Mouse (Mus musculus) induced T-regulatory cell, adult 2 months (primary cell): ENCODE results near the gene Miox.

Source experiments
- DNase-seq: peaks from one replicate; pipeline ENCODE4 v3.0.0-alpha.2; 2012; ENCODE audit warnings: low read depth

Miox gene

DNA sequence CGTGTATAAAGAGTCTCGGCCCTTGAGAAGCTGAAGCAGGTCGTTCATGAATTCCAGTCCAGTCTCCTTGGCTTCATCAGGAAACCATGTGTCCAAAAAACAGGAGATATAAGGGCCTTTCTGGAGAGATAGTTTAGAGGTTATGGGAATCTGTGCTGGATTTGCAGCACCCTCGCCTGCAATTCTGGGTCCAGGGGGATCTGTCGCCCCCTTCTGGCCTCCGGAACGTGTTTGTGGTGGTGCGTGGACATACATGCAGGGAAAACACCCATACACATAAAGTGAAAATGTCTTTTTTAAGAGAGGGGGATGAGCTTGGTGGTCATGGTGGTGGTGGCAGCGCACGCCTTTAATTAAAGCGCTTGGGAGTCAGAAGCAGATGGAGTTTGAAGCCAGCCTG, 18.1 kb upstream of the Miox start:
- peak; percentile 66 for DNase-seq

DNA sequence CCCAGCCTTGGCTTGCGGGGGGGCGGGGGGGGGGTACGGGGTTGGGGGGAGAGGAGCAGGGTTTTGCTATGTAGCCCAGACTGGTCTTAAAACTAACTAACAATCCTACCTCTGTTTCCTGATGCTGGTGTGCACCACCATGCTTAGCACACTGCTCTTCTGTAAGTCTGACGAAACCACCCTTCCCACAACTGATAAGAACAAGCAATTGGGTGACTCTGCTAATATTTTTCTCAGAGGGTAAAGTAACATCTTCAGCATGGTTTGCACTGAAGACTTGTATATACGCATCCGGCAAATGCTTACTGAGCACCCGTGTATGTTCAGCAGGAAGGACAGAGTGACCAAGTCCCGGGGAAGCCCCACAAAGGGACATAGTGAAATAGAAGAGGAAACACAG, 12.9 kb upstream of the Miox start:
- DNase-seq, result no peak

DNA sequence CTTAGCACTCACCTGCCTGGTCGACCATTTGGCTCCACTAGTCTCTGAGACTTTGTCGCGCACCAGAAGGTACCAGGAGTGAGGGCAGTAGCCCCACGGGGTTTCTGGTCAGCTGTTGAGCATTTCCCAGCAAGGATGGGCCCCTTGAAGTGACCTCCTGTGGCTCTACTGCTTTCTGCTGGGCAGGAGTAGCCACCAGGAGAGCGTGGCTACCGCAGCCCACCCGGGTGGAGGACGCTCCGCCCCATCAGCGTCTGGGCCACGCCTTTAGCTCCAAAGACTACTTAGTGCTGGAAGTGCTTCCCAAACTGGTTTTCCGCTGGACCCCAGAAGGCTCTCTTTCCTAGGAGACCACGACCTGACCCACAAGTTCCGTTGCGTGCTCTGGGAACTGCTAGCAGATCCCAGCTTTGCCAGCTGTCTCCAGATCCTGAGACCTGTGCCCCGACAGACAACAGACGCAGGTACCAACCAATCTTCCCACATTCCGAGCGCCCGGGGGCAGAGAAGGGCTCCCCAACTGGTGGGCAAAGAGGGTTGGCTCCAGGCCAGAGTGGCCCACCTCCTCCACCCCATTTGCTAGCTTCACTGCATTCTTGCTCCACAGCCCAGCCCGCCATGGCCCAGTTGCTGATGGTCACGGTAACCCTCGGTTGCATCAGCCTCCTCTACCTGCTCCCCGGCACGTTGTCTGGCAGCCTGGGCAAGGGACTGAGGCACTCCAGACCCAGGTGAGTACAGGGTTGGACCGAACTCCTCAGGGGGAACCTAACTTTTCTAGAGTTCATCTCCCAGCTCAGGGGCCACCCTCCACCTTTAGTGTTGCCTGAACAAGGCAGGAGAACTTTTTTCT, 11.3 kb upstream of the Miox start, which contains the start of gene Adm2:
Adm2 (plus strand) TSS at position 51 of the 853 bp plus-strand sequence.
- no peak for DNase-seq

DNA sequence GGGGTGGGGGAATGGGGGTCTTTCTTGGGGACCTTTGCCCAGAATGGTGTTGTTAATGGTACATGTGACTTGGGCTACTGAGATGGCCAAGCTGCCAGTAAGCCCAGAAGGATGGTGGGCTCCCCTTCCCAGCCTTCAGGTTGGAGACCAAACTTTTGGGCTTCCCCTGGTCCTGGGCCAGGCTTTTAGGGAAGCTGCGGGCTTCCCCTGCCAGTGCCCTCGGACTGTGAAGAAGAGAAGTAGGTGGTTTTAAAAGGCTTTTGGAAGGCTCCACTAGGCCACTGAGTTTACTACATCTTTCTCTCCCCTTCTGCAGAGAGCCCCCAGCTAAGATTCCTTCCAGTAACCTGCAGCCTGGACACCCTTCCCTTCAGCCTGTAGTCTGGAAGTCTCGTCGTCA, 10.5 kb upstream of the Miox start:
- DNase-seq, result no peak

DNA sequence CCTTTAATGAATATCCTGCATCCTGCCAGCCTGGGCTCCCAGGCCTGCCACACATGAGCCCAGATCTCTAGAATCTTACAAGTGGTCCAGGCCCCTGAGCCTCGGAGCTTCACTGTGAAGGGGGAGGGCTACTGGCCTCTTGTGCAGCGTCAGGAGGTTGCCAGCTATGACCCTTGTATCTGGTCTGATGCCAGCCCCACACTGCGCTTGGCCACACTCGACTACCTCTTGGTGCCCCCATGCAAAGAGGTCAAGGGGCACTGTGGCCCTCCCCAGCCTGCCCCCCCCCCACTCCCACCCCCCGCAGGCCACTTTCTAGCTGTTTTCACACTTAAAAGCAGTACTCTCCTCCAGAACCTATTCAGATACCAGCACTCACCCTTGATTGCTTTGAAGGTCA, 7.8 kb upstream of the Miox start:
- DNase-seq, result no peak

DNA sequence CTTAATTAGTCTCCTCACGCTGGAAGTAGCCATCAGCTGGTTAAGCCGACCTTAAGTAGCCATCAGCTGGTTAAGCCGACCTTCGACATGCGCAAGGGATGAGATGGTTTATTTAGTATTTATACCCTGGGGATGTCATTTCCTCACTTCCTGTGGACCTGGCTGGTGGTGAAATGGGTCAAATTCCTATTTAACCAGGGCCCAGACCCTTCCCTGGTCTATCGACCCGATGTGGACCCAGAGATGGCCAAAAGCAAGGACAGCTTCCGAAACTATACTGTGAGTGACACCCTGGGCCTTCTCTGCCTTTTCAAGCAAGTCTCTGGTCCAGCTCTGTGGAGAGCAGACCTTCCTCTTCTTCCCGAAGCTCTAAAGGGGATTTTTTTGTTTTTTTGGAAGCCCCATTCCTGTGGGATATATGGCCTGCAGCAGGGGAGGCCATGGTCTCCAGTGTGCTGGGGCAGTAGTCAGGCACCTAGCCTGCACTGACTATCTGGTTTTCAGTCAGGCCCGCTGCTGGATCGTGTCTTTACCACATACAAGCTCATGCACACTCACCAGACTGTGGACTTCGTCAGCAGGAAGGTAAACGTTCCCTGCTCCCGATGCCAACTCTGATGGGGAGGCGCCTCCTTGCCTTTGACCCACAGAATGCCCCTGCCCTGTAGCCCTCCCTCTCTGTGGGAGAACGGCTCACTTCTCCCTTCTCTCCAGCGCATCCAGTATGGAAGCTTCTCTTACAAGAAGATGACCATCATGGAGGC, 758 bp downstream of the Miox start:
- DNase-seq, result no peak

DNA sequence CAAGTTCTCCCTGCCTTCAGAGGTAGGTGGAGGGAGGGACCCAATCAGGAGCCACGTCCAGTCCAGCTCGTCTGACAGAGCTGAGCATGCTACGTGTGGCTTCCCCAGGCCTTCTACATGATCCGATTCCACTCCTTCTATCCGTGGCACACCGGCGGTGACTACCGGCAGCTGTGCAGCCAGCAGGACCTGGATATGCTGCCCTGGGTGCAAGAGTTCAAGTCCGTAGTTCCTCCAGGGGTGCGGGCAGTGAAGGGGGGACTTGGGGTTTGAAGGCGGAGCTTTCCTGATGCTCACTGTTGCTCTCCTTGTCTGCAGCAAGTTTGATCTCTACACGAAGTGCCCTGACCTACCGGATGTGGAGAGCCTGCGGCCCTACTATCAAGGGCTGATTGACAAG, 2.2 kb downstream of the Miox start:
- DNase-seq, result no peak

DNA sequence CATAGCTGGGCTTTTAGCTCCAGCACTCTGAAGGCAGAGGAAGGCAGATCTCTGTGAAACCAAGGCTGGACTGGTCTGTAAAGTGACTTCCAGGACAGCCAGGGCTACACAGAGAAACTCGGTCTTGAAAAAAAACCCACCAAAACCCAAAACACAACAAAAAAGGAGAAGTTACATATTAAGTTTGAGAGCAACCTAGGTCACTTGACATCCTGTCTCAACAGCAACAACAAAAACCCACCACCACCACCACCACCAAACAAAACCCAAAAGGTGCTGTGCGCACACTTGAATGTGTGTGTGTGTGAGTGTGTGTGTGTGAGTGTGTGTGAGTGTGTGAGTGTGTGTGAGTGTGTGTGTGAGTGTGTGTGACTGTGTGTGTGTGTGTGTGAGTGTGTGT, 5.5 kb downstream of the Miox start:
- no peak for DNase-seq

DNA sequence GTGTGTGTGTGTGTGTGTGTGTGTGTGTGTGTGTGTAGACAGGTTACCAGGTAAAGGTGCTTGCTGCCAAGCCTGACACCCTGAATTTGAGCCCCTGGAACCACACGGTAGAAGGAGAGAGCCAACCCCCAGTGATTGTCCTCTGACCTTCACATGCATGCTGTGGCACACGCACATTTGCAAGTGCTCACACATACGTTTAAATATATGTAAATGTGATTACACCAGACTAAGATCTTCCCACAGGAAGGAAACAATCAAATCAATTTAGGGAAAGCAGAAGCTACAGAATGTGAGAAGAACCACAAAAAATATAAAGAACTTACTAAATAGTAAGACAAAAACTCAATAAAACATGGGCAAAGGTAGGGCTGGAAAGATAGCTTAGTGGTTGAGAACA, 5.9 kb downstream of the Miox start:
- no peak for DNase-seq

DNA sequence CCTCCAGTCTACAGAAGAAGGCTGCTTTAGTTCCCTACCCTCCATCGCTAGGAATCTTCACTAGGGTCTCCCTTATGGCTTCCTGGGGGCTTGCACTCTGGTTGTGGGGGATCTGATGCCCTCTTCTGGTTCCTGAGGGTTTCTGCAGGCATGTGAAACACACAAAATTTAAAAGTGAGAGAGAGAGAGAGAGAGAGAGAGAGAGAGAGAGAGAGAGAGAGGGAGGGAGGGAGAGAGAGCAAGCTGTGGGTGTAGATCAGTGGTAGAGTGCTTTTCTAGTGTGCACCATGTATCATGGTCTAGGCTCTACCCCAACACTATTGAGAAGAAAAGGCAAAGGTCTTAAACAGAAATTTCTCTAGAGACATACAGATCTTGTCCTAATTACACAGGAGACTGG, 7.5 kb downstream of the Miox start:
- no peak for DNase-seq

DNA sequence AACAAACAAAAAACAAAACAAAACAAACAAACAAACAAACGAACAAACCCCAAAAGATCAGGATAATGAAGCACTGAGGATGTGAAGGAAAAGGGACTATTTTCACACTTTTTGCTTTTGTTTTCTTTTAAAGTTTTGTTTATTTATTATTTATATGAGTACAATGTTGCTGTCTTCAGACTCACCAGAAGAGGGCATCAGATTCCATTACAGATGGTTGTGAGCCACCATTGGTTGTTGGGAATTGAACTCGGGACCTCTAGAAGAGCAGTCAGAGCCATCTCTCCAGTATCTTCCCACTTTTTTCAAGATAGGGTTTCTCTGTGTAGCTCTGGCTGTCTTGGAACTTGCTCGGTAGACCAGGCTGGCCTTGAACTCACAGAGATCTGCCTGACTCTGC, 9.1 kb downstream of the Miox start:
- DNase-seq, result peak; percentile 44

DNA sequence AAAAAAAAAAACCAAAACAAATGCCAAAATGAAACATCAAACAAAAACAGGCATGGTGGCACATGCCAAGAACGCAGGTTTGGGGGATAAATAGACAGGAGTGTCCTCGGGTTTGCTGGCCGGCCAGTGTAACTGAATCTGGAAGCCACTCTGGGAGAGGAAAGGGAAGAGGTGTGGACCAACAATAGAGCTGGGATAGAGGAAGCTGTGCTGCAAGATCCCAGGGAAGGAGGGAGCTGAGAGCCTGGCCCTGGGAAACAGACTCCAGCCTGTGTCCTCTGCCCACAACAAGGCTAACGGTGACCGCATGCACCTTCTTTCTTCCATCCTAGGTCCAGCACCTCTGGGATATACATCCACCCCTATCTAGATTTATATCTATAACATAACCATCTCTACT, 16.2 kb downstream of the Miox start:
- DNase-seq, result no peak

DNA sequence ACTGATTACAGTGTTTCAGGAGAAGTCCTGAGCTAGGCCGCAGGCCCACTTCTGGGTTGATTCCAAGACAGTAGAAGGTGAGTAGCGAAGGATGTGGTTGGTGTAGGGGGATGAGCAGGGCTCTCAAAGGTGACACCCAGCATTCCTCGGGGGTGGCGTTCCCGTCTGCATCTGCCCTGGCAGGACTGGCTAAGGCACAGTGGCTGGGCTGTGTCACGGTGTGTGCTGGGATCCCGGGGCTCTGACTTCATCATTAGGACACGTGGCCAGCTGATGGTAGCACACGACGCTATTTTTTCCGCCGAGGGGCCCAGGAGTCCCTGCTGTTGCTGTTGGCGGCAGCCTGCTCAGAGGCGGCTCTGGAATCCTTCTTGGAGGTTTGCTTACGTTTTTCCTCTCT, 17.1 kb downstream of the Miox start:
- no peak for DNase-seq

DNA sequence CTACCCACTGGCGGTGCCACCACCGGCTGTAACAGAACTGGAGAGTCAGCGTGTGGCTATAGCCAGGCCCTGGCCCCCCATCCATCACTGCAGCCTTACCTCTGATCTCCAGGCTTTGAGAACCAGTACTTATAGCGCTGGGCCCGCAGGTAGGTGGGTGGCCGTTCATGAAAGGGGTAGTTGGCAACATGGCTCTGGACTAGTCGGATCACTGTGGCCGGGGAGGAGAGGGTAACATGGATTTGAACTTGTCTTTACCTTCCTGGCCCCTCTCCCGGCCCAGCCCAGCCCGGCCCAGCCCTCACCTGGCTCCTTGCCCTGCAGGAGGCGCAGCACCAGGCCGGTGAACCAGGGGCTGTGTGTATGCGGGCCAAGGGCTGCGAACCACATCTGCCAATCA, 17.9 kb downstream of the Miox start:
- no peak for DNase-seq

DNA sequence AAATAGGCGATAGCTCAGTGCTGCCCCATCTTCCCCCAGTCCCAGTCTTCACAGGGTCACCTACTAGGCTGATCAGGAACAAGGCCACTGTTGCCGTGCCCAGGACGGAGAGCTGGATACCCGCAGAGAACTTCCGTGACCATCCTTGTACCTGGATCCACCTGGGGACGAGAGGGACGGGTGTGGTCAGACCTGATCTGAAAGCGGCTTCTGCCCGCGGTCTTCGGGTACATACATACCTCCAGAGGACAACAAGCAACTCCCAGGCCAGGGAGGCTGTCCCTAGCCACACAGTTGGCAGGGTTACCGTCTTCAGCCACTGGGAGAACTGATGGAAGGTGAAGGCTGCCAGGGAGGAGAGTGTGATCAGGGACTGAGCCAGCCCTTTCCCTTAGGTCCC, 18.6 kb downstream of the Miox start:
- no peak for DNase-seq

DNA sequence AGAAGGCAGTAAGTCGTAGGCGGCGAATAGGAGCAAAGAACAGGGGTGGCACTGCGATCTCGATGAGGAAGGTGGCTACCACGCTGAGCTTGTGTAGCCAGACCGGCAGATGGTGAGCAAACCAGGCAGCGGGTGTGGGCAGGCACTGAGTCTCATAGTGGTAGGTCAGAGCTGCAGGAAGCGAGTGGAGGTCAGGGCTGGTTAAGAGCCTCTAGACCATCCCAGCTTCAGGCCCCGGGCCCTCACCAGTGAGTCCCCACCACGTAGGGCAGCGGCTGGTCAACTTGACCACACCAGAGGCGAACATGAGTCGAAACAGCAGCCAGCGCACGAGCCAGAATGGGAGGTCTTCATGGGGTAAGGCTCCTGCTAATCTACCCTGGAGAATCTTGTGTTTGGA, 19.6 kb downstream of the Miox start:
- DNase-seq, result no peak

DNA sequence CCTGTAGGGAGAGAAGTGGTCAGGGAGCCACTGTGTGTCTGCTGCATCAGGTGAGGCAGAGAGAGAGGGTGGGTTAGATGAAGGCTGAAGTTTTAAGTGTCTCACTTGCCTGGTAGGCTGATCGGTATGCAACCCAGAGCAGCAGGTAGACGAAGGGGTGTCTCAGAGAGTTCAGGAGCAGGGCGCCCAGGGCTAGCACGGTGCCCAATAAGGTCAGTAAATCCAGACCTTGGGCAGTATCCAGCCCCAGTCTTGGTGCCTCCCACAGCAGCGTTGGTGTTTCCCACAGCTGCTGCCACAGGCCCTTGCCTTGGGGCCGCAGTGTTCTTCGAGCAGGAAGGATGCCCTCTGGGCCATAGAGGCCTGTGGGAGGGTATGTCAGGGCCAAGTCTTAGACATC, 20.3 kb downstream of the Miox start:
- no peak for DNase-seq

DNA sequence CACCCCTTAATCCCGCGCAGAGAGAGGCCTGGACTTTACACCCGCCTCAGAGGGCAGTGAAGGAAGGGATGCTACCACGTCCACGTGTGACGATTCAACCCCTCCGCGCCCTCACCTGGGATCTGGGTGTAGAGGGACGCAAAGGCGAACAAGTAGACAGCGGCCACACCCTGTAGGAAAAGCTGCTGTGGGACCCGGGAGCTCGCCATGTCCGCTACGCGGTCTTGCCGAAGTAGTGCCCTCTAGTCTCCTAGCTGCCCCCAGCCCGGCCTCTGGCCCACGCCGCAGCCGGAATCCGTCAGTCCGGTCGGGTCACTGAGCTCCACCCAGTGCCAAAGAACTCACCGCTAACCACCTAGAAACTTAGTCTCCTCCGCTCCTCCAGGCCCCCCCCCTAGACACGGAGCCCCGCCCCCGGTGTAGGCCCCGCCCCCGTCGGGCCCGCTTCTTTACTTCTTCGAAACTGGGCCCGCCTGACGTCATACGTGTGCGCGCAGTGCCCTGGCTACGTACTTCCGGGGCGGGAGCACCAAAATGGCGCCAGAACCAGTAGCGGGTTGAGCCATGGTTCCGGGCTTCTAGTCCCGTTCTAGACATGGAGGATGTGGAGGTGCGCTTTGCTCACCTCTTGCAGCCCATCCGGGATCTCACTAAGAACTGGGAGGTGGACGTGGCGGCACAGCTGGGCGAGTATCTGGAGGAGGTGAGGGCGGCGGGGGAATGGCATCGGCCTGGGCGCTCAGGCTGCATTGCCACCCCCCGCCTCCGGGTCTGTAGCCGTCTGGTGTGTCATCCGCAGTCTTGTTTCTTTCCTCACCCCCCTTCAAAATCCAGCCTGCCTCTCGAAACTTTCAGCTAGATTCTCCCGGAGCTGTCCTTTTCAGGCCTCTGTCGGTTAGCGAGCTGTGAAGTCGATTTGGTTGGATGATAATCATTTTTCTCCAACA, 21.3 kb downstream of the Miox start, which contains the start of the genes Lmf2 and Ncaph2:
Lmf2 (minus strand) TSS at position 419 of the 947 bp plus-strand sequence.
Ncaph2 (plus strand) TSS at position 479 of the 947 bp plus-strand sequence.
- peak; percentile 99 for DNase-seq

DNA sequence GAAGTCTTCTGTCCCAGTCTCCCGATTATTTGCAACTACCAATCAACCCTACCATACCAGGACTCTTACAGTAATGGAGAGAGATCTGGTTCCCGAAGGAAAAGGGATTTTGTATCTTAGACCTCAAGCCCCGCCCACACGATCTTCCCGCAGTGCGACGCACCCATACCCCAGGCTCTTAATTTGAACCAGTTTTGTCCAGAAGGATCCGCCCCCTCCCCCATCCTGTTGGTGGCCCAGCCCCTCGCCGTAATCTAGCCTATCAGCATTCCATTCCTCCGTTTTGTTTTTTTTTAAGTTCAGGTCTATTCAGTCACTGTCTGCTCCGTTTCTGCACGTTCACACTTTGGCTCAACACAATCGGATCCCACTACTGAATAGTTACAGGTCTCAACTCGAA, 22.2 kb downstream of the Miox start:
- peak; percentile 89 for DNase-seq

DNA sequence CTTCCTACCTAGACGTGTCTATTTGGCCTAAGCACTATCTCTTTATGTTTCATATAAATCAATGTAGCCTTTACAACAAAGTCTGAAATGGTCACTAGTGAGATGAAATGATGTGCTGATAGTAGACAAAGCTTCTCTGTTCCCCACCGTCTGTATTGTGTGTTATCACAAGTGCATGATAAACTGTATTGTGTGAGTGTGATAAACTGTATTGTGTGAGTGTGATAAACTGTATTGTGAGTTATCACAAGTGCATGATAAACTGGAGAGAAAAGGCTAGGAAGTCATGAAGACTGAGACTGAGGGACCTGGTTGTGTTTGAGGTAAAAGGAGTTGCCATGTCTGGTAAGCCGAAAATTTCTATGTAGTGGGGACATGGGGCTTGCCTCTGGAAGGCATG, 24.6 kb downstream of the Miox start:
- DNase-seq, result no peak

DNA sequence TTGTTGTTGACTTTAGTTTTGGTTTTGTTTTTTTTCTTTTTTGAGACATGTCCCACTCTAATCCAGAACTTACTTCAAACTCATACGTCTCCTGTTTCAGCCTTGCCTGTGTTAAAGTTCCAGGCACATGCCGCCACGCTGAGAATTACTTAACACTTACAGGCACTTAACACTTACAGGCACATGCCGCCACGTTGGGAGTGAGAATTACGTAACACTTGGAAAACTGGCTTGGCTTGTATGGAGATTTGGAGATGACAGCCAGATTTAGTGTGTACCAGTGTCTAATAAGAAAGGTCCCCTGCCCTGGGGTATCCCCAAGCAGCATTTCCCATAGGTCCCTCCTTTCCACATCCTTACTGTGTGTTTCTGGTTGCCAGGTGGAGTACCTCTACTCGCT, 28.9 kb downstream of the Miox start:
- no peak for DNase-seq

DNA sequence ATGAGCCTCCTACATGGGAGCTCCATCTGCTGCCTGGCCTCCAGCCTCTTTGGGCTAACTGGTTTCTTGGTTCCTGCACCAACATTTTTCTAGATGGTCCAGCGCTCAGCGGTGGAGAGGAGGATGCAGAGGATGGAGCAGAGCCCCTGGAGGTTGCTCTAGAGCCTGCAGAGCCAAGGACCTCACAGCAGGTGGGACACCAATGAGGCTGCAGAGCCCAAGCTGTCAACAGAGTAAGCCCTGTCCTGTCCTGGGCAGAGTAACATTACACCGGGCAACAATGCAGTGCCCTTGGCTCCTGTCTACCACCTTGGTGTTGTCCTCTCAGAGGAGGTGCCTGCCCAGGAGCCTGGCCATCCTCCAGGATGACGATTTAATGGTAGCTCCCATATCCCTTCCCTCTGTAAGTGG, 30.9 kb downstream of the Miox start:
- DNase-seq, result no peak
